Mouse (Mus musculus) kidney, embryonic 15.5 days (tissue): Measurements from ENCODE around the gene Ptprg. TPM values are rescaled to one million over a fixed set of nuclear protein-coding genes. Genes with fewer than 3 reads are reported as not detected.
A peak's percentile ranks its signal among the peaks of the same experiment; 100 is the strongest.

Experiments used
- ATAC-seq: fragments of 200-750 bp; cut with Nextera tagmentation; replicated peaks from 2 replicates; pipeline ENCODE4 v1.8.0; 2017; ENCODE audit warnings: moderate TSS enrichment; ENCODE audit not compliant: low FRiP score
- H3K27ac ChIP-seq: fragments of 300-500 bp; sonication (generic); 2 replicates; pipeline ENCODE4 v1.5.1; 2015; ENCODE audit warnings: mild to moderate bottlenecking, inconsistent platforms
- H3K27me3 ChIP-seq: fragments of 300-500 bp; sonication (generic); 2 replicates; pipeline ENCODE4 v1.6.1; 2015; ENCODE audit warnings: inconsistent platforms
- H3K36me3 ChIP-seq: fragments of 300-500 bp; sonication (generic); 2 replicates; pipeline ENCODE4 v1.6.1; 2015; ENCODE audit warnings: inconsistent platforms
- H3K4me1 ChIP-seq: fragments of 300-500 bp; sonication (generic); 2 replicates; pipeline ENCODE4 v1.6.1; 2015; ENCODE audit warnings: inconsistent platforms
- H3K4me2 ChIP-seq: fragments of 300-500 bp; sonication (generic); 2 replicates; pipeline ENCODE4 v1.6.1; 2015; ENCODE audit warnings: moderate library complexity, mild to moderate bottlenecking, inconsistent platforms
- H3K4me3 ChIP-seq: fragments of 300-500 bp; sonication (generic); replicated peaks from 2 replicates; pipeline ENCODE4 v1.5.1; 2015; ENCODE audit warnings: mild to moderate bottlenecking, inconsistent platforms
- H3K9ac ChIP-seq: fragments of 300-500 bp; sonication (generic); 2 replicates; pipeline ENCODE4 v1.6.1; 2015; ENCODE audit warnings: mild to moderate bottlenecking, inconsistent platforms
- H3K9me3 ChIP-seq: fragments of 300-500 bp; sonication (generic); replicated peaks from 2 replicates; pipeline ENCODE4 v1.6.1; 2016; ENCODE audit warnings: inconsistent platforms
- WGBS: fragments of 180-500 bp; shearing (Covaris S2); methylation state at CpG from one replicate; pipeline ENCODE4 v1.1.7; 2015; ENCODE audit warnings: mixed read lengths; 5-methylcytosine and 5-hydroxymethylcytosine counted together
- polyA plus RNA-seq: library from polyadenylated mRNA; unstranded; fragments of >200 nt; fragmentation: Nextera tagmentation; extraction: Ambion mirVana; gene quantifications from 2 replicates; pipeline ENCODE4 v1.2.1, GENCODE M21; 2015

Ptprg gene
- polyA plus RNA-seq, 1 experiment from 2014 or later, result 40.4 TPM

DNA sequence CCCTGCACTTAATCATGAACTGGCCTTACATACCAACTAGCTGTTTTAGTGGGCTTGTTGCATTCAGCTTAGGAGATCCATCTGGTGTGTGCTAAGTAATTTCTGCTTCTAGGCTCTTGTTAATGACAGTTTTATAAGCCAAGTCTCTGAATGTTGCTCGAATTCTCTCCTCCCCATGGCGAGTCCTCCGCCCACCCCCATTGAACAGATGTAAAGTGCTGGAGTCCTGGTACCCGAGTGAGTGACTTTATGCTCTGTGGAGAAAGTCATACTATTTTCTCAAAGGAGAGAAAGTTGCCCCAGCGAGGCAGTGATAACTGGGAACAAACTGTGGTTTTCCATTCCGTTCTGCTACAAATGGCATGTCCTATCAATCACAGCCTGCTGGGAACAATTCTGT is 525.9 kb downstream of the Ptprg start:
- H3K4me1 ChIP-seq, result peaks cover 41% of the 10 kb centered on the region
- ATAC-seq, result no peak
- WGBS, result 40% methylated on average over 6 of the region's 6 CpGs
- H3K27ac ChIP-seq, result no peak overlapping the region
- no peak overlapping the region for H3K4me2 ChIP-seq
- no peak overlapping the region for H3K9ac ChIP-seq
- no peak overlapping the region for H3K4me3 ChIP-seq
- H3K9me3 ChIP-seq, result no peaks in the 10 kb centered on the region
- no peaks in the 10 kb centered on the region for H3K27me3 ChIP-seq
- no peaks in the 10 kb centered on the region for H3K36me3 ChIP-seq

DNA sequence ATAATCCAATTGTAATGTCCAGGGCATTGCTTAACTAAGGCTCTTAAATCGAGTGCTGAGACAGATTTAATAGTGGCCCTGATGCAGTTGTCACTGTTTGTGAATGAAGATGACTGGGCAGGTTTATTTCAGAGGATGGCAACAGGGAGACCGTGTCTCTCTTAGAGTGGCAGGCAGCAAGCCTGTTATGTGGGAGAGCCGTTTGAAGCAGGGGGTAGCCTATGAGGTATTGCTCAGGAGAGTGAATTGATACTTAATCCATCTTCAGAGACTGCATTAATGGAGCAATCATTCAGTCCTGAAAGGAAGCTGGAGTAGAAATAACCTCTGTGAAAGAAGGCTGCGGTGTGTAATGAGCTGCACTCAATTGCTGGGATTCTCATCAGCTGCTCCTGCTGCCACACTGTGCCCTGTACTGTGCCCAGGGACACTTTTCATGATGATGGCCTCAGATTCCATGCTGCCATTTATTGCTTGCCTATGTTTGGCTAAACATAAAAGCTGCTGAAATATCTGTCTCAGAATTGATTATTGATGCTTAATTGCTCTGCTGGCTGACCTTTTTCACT is 526.6 kb downstream of the Ptprg start:
- H3K27me3 ChIP-seq, result no peaks in the 10 kb centered on the region
- H3K36me3 ChIP-seq, result no peaks in the 10 kb centered on the region
- peaks cover 41% of the 10 kb centered on the region for H3K4me1 ChIP-seq
- H3K9me3 ChIP-seq, result no peaks in the 10 kb centered on the region
- H3K4me3 ChIP-seq, result no peak overlapping the region
- H3K9ac ChIP-seq, result no peak overlapping the region
- no peak overlapping the region for H3K27ac ChIP-seq
- ATAC-seq, result no peak
- 26% methylated on average over 4 of the region's 4 CpGs for WGBS
- H3K4me2 ChIP-seq, result no peak overlapping the region

DNA sequence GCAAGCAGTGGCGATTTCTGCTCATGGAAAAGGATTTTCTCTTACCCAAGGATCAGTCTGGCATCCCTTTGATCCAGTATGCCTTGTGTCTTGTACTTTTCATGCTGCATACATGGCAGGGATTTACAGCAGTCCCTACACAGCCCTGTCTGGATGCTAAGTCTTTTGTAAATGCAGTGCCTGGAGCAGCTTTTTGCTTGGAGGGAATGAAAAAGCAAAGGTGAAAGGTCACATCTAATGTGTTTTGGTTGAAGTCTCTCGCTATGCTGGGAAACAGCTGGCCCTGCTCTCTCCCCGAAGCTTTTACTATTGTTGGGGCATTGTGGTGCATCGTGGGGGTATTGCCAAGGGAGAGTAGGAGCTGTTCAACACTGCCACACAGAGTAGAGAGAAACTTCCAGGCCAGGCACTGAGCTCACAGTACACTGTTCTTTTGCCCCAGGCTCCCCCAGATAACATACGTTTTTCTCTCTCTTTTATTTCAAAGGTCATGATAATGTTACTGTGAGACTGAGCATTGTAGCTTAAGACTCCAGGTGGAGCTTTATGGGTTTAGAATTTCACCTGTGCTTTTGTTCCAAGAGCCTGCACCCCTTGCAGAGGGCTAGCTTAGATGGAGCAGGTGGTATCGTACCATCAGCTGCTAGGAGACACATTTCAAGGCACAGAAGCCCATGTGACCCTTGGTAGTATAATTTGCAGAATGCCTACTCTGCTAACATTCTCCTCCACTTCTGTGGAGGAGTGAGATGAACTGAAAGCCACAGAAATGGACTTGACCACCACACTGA is 529.0 kb downstream of the Ptprg start:
- Histone ChIP-seq H3K4me3 (no peak overlapping the region), H3K9ac (no peak overlapping the region), H3K36me3 (no peaks in the 10 kb centered on the region), H3K4me1 (peaks cover 53% of the 10 kb centered on the region), H3K4me2 (no peak overlapping the region), H3K27me3 (no peaks in the 10 kb centered on the region), H3K27ac (peak overlapping the region; percentile 79), H3K9me3 (no peaks in the 10 kb centered on the region)
- ATAC-seq, result peak; percentile 66; the same call in 1 of the 2 replicates
- WGBS, result 20% methylated on average over 6 of the region's 6 CpGs

DNA sequence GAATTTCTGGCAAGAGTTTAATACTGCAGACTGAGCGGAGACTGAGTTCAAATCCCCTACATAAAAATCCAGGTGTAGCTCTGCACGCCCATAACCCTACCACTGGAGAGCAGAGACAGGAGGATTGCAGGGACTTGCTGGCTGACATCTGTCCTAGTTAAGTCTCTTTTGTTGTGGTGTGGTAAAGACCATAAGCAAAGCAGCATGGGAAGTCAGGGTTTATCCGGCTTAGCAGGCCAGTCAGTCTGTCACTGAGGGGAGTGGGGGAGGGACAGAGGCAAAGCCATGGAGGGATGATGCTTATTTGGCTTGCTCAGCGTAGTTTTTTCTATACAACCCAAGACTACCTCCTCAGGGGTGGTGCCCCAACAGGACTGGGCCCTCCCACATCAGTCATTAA is 530.7 kb downstream of the Ptprg start:
- no peaks in the 10 kb centered on the region for H3K9me3 ChIP-seq
- H3K4me3 ChIP-seq, result no peak overlapping the region
- 66% methylated on average over 4 of the region's 4 CpGs for WGBS
- H3K4me2 ChIP-seq, result no peak overlapping the region
- ATAC-seq, result no peak
- H3K36me3 ChIP-seq, result no peaks in the 10 kb centered on the region
- no peak overlapping the region for H3K9ac ChIP-seq
- H3K4me1 ChIP-seq, result peaks cover 49% of the 10 kb centered on the region
- no peak overlapping the region for H3K27ac ChIP-seq
- H3K27me3 ChIP-seq, result no peaks in the 10 kb centered on the region

DNA sequence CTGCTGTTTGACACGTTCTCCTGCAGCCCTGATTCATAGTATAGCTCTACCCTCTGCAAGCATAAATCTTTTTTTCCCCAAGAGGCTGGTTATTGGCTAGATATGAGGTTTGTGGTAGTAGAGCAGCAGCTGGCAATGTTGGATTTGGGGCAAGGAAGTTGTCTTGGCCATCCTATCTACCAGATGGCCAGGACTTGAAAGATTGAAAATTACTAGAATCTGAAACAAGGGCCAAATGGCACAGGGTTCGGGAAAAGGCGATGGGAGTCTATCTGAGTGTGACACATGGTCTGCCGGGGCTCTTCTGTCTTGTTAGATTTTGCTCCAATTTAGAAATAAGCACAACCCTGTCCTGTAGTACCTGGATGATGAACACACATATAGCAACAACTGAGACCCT is 531.7 kb downstream of the Ptprg start:
- no peak for ATAC-seq
- 67% methylated on average over 4 of the region's 4 CpGs for WGBS
- no peaks in the 10 kb centered on the region for H3K27me3 ChIP-seq
- peaks cover 43% of the 10 kb centered on the region for H3K4me1 ChIP-seq
- H3K9ac ChIP-seq, result no peak overlapping the region
- H3K27ac ChIP-seq, result no peak overlapping the region
- no peaks in the 10 kb centered on the region for H3K36me3 ChIP-seq
- H3K4me3 ChIP-seq, result no peak overlapping the region
- H3K9me3 ChIP-seq, result no peaks in the 10 kb centered on the region
- H3K4me2 ChIP-seq, result no peak overlapping the region

DNA sequence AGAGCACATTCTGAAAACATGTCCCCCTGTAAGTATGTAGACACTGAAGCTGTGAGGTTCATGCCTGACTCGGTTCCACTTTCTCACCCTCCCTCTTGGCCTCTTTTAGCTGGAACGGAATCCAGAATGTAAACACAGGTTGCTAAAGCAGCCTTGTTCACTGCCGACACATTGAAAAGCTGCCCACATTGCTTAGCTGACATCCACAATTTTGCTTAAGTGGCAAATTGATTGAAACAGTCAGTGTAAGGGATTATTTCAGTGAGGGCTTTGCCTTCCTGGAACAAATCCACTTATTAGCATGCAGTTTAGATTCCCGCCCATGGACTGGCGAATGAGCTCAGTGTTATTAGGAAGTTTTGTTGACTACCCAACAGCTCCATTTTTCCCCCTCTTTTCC is 532.8 kb downstream of the Ptprg start:
- no peak overlapping the region for H3K9ac ChIP-seq
- WGBS, result 60% methylated on average over 5 of the region's 5 CpGs
- ATAC-seq, result no peak
- H3K4me3 ChIP-seq, result no peak overlapping the region
- H3K9me3 ChIP-seq, result no peaks in the 10 kb centered on the region
- no peak overlapping the region for H3K27ac ChIP-seq
- no peaks in the 10 kb centered on the region for H3K27me3 ChIP-seq
- H3K4me1 ChIP-seq, result peaks cover 50% of the 10 kb centered on the region
- no peaks in the 10 kb centered on the region for H3K36me3 ChIP-seq
- no peak overlapping the region for H3K4me2 ChIP-seq

DNA sequence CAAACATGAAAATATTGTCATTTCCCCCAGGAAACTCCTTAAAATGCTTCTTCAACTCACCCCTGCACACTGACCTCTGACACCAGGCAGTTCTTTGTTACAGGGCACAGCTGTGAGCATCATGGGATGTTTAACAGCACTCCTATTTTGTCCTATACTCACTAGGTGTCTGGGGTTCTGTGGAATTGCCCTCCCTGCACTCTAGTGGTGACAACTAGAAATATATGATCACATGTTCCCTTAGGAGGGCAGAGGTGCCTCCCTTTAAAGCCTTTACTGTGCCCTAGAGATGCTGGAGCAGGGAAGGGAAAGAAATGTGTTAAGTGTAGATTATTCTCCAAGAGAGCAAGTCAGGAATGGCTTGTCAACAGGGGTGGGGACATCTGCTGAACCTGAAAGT is 536.6 kb downstream of the Ptprg start:
- Histone ChIP-seq H3K4me1 (peaks cover 30% of the 10 kb centered on the region; the same call in 1 of the 2 replicates), H3K27me3 (no peaks in the 10 kb centered on the region), H3K27ac (no peak overlapping the region), H3K9me3 (no peaks in the 10 kb centered on the region), H3K36me3 (no peaks in the 10 kb centered on the region), H3K9ac (no peak overlapping the region), H3K4me2 (no peak overlapping the region), H3K4me3 (no peak overlapping the region)
- ATAC-seq, result no peak

DNA sequence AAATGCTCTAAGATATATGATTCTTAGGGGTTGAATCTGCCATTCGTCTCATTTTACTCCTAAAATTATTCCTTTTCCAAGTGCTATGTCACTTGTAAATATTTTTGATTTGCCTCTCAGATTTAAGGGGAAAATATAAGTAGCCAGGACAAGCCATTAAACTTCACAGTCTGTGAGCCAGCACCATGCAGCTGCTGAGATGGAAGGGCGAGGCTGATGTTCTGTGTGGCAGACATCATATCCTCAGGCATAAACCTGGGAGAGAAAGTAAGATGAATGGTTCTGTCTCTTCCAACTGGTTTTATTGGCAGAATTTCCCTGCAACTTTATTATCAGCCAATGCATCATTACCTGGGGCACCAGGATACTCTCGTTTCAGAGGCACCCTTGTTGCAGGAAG is 538.4 kb downstream of the Ptprg start:
- no peak overlapping the region for H3K4me2 ChIP-seq
- no peaks in the 10 kb centered on the region for H3K9me3 ChIP-seq
- no peak for ATAC-seq
- H3K27me3 ChIP-seq, result no peaks in the 10 kb centered on the region
- H3K4me3 ChIP-seq, result no peak overlapping the region
- WGBS, result 53% methylated on average over 3 of the region's 3 CpGs
- H3K36me3 ChIP-seq, result no peaks in the 10 kb centered on the region
- H3K9ac ChIP-seq, result no peak overlapping the region
- peaks cover 18% of the 10 kb centered on the region; the same call in 1 of the 2 replicates for H3K4me1 ChIP-seq
- no peak overlapping the region for H3K27ac ChIP-seq

DNA sequence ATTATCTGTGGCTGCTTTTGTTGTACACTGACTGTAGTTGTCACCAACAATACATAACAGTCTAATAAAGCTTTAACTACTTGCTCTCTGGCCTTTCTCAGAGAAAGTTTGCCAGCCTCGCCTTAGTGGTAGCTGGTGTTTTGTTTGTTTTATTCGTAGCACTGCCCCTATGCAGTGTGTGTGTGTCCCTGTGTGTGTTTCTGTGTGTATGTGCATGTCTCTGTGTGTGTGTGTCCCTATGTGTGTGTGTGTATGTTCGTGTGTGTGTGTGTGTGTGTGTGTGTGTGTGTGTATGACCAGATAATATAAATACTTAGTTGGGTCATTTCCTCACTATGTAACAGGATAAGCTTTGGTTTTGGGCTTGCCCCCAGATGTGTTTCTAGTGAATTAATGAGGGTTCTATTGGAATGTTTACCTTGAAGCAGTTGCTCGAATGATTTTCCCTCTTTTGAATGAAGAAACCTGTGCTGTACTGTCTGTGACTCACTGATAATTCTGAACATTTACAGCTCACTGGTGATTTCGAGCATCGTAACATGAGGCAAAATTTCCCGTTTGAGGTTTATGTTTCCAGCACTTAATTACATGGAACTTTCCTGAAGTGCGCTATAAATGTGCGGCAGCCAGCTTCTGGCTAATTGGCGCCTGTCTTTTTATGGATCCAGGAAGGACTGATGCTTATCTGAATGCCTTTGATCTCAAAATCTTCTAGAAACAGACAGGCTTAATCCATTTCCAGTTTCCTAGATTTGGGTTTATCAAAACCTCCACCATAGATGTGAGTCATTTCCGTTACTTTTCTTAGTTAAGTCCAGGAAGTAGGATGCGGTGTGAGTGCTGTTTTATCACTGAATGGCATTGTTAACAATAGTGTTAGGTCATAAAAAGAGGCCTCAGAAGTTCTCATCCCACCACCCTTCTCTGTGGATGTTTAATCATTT is 546.3 kb downstream of the Ptprg start:
- peaks cover 20% of the 10 kb centered on the region for H3K4me1 ChIP-seq
- ATAC-seq, result no peak
- no peaks in the 10 kb centered on the region for H3K36me3 ChIP-seq
- no peaks in the 10 kb centered on the region for H3K9me3 ChIP-seq
- no peak overlapping the region for H3K4me3 ChIP-seq
- H3K27me3 ChIP-seq, result no peaks in the 10 kb centered on the region
- no peak overlapping the region for H3K4me2 ChIP-seq
- WGBS, result 22% methylated on average over 12 of the region's 12 CpGs
- H3K9ac ChIP-seq, result no peak overlapping the region
- H3K27ac ChIP-seq, result peak overlapping the region; percentile 37

DNA sequence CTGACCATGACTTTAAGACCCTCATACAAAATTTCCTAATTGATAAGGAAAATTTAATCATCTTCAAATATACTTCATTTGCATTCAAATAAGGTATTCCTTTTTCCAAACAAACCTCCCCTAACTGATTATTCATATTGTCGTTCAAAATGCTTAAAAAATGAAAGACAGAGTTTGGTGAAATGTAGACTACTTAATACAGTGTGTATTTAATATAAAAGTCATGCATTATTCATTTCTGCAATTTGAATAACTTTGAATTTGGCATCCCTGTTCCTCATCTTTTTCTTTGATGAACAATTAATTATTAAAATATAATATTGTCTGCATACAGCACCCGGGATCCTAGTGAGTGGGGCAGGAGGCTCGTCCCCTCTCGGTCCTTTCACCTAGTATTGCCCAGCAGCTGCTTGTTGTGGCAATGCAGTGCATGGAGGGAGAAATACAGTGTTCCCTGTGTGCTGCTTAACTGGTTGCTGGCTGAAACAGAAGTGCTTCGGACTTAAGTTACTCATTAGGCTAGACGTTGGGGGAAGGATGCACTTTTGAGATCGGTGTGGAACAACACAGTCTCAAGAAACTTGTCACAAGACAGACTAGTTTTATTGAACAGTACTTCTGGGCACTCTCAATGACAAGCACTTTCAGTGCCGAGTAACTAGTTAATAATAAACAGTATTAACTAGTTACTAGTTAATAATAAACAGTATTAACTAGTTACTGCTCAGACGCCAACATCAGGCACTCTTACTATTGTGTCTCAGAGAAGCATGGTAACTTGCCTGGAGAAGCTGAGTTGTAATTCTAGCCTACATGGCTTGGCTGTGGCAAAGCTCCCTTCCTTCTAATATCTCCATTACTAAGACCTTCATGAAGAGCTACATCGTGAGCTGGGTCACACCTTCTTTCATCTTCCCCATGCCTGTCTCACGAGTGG is 549.3 kb downstream of the Ptprg start:
- peaks cover 26% of the 10 kb centered on the region for H3K4me1 ChIP-seq
- no peak overlapping the region for H3K4me3 ChIP-seq
- H3K27ac ChIP-seq, result peak overlapping the region; percentile 70
- 67% methylated on average over 11 of the region's 11 CpGs for WGBS
- H3K9me3 ChIP-seq, result no peaks in the 10 kb centered on the region
- ATAC-seq, result peak; percentile 74
- H3K9ac ChIP-seq, result no peak overlapping the region
- no peak overlapping the region for H3K4me2 ChIP-seq
- H3K27me3 ChIP-seq, result no peaks in the 10 kb centered on the region
- no peaks in the 10 kb centered on the region for H3K36me3 ChIP-seq

DNA sequence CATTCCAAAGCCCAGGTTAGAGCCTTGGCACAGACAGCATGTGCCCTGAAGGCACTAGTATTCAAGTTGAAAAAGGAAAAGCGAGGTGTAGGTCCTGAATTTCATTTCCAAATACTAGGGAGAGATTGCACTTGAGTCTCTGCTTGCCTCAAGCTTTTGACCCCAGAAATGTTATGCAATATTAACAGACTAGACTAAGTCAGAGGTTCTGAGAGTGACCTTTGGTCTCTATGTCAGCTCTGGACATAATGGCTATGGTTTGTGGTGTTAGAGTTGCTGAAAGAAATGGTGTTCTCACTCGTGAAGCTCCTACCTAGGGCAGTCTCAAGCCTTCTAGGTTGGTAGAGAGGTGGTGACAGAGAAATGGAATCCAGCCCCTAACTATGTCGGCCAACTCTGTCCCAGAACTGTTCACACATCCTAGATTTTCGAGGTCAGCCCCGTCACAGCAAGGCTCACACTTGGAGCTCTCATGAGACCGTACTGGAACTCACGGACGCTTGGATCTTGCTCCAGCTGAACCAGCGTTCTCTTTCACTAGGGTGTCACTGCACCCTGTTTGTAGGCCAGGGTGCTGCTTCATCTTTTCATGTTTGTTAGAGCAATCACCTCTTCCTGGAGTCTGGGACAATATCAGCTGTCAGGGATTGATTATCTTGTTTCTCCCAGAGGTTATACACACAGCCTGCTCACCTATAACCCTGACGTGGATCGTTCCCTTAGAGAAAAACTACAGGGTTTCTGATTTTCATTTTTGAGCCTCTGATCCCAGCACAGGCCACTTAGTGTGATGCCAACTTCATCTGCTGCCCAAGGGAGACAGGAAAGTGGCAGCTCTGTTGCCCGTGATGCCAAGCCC is 551.2 kb downstream of the Ptprg start:
- no peak overlapping the region for H3K4me2 ChIP-seq
- no peaks in the 10 kb centered on the region for H3K27me3 ChIP-seq
- H3K4me3 ChIP-seq, result no peak overlapping the region
- H3K36me3 ChIP-seq, result no peaks in the 10 kb centered on the region
- peak overlapping the region; percentile 28 for H3K27ac ChIP-seq
- peaks cover 28% of the 10 kb centered on the region for H3K4me1 ChIP-seq
- ATAC-seq, result no peak
- H3K9me3 ChIP-seq, result no peaks in the 10 kb centered on the region
- 79% methylated on average over 12 of the region's 12 CpGs for WGBS
- no peak overlapping the region for H3K9ac ChIP-seq
